Mouse (Mus musculus): ENCODE measurements around the gene Fam83b. TPM values are rescaled to one million over a fixed set of nuclear protein-coding genes. Genes with fewer than 3 reads are reported as not detected.

The Fam83b gene
- polyA plus RNA-seq, 1 experiment from 2014 or later: 1.2 TPM

- no peak for DNase-seq (ENCODE audit: low spot score)
These were observed 43.8 kb downstream of the Fam83b start for GRCm38 (mm10) chr9:76523075-76523474.

GRCm38 (mm10) chr9:76521640-76522039 lies 45.3 kb downstream of the Fam83b start:
- DNase-seq (ENCODE audit: low spot score): no peak

GRCm38 (mm10) chr9:76518665-76519064 lies 48.3 kb downstream of the Fam83b start:
- DNase-seq (ENCODE audit: low spot score): no peak

GRCm38 (mm10) chr9:76505650-76506049 lies 61.3 kb downstream of the Fam83b start:
- DNase-seq (ENCODE audit: low spot score): no peak

- no peak for DNase-seq (ENCODE audit: low spot score)
These were observed 77.2 kb downstream of the Fam83b start for GRCm38 (mm10) chr9:76489737-76490136.

- DNase-seq (ENCODE audit: low spot score): no peak
These were observed 86.8 kb downstream of the Fam83b start for GRCm38 (mm10) chr9:76480088-76480487.

- no peak for DNase-seq (ENCODE audit: low spot score)
These were observed 97.4 kb downstream of the Fam83b start for GRCm38 (mm10) chr9:76469500-76469899.

GRCm38 (mm10) chr9:76461547-76461946 lies 105.4 kb downstream of the Fam83b start:
- DNase-seq (ENCODE audit: low spot score): no peak

- DNase-seq (ENCODE audit: low spot score): no peak
These were observed 111.2 kb downstream of the Fam83b start for GRCm38 (mm10) chr9:76455703-76456102.

Other genes starting within 250 kb of the Fam83b start
- gene Hcrtr2, start 243.3 kb downstream of the Fam83b start, polyA plus RNA-seq (2015; fragmentation: Nextera tagmentation; extraction: Ambion mirVana): not detected in 2 replicates

All from thymus, postnatal 0 days (tissue).